Mouse (Mus musculus) urinary bladder, adult 18-20 months (tissue): ENCODE results near the gene Spop.

Experiments
- DNase-seq, 2 experiments: peaks; one replicate each; pipeline ENCODE4 v3.0.0; 2022; ENCODE audit warnings: low spot score in 2 of 2, mixed read lengths in 2 of 2

Gene Spop

DNA sequence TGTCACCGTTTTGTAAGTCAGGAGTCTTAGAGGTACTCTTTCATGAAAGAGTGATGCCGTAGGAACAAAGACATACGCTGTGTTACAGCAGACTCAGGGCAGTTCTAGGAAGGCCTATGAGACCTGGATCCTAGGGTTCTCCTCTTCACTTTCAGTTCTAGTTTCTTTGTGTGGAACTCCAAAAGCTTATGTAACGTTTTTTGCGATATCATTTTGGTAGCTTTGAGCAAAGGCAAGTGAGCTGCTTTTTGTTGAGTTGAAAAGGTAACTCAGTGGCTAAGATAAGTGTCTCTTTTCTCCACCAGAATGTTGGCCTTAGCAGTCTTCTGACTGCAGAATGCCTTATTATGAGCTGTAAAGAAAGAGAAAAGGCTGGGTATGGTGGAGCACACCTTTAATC, 3.5 kb downstream of the Spop start:
- no peak for DNase-seq

DNA sequence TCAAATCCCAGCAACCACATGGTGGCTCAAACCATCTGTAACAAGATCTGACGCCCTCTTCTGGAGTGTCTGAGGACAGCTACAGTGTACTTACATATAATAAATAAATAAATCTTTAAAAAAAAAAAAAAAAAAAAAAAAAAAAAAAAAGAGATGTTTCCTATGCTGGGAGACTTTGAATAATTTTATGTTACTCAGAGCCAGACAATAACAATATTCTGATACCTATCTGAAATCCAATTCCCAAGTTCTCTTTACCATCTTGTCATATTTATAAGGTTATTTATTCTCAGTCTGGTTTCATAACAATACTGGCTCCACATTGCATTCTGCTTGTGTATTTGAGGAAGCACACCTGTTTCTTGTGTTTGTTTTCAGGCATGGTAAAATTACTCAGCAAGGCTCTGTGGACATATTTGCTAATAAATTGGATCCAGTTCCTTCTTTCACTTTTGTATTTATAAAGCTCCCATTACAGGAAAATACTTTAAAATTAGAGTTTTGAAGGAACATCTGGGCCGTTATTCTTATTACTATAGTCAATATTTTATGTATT, 7.1 kb downstream of the Spop start:
- no peak for DNase-seq

DNA sequence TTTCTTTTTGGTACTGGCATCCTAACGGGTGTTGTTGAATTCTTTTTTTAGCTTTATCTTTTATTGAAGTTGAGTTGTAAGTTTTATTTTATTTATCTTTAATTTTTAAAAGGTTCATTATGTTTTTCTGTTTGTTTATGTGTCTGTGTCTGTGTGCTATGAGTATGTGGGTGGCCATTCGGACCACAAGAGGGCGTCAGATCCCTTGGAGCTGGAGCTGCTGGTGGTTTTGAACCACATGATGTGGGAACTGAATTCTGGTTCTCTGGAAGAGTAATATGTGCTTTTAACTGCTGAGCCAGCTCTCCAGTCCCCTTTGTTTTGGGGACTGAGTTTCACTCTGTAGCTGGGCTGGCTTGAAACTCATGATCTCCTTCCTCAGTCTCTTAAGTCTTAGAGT, 9.6 kb downstream of the Spop start:
- no peak for DNase-seq

DNA sequence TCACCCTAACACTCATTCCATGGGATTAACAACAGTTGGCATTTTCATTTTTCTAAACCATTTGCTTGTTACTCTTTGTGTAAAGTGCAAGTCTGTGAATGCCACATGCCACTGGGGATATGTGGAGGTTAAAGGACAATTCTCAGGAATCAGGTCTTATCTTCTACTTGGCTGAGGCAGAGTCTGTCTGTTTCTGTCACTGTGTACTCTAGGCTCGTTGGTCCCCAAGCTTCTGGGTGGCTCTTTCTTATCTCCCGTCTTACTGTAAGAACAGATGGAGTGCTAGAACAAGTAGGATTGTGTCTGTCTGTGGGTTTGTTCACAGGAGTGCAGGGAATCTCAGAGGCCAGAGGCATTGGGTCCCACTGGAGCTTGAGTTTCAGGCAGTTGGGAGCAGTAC, 17.5 kb downstream of the Spop start:
- DNase-seq = no peak

DNA sequence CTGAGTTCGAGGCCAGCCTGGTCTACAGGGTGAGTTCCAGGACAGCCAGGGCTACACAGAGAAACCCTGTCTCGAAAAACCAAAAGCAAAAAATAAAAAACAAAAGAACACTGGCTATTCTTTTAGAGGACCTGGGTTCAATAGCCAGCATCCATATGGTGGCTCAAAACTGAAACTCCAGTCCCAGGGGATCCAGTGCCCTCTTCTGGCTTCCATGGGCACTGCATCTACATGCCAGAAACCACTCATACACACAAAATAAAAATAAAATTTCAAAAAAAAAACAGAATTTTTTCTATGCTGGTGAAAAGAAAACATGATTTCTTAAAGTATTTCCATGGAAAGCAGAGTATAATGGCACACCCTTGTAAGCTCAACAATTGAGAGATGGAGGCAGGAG, 18.3 kb downstream of the Spop start:
- no peak for DNase-seq

DNA sequence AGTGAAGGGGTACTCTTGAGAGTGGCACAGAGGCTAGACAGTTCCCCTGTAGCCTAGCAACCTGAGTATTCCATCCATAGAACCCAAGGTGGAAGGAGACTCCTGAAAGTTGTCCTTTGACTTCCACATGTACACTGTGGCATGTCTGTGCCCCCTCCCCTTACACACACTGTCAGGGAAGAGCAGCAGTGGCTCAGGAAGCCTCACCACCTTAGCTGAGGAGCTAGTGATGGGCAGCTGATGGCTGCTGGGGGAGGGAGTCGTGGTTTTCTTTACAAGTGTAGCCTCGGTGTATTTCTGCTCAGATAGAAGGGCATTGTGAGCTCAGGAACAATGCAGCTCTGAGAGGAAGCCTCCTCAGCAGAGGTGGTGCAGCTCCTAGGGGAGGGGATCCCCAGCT, 31.5 kb downstream of the Spop start:
- no peak for DNase-seq

DNA sequence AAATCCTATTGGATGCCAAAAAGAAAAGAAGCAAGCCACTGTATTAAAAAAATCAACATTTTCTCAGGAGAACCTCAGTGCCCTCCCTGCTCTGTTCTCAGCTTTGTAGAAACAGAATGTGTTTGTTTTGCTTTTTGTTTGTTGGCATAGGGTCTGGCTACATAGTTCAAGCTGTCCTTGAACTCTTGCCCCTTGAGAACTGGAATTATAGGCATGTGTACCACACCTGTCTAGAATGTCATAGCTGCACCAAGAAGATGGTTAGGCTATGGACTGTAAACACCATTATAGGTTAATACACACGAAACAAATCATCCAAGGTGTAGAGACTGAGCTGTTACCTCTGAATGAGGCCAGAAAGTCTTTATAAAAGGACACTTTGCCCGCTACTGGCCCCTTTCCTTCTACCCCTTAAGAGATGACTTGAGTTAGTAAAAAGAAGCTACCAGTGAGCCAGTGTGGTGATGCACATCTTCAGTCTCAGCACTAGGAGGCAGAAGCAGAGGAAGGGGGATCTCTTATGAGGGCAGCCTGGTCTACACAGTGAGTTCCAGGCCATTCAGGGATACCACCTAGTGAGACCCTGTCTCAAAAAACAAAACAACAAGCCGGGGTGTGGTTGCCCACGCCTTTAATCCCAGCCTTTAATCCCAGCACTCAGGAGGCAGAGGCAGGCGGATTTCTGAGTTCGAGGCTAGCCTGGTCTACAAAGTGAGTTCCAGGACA, 32.9 kb downstream of the Spop start:
- DNase-seq = no peak

DNA sequence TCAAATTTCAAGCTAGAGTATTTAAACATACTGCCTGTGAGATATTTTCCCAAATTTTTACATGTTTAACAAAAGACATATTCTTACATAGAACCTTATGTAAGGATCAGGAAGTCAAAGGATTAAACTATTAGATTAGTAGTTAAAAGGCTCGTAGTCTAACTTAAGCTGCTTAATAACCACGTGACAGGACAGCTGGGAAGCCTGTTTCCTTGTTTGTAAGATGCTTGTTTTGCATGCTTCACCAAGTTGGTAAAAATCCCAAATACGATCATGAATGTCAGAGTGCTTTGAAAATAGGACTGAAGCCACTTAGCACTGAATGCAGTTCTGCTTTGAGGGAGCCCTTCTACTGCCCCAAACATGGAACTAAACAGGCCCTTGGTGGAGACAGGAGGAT, 34.5 kb downstream of the Spop start:
- no peak for DNase-seq

DNA sequence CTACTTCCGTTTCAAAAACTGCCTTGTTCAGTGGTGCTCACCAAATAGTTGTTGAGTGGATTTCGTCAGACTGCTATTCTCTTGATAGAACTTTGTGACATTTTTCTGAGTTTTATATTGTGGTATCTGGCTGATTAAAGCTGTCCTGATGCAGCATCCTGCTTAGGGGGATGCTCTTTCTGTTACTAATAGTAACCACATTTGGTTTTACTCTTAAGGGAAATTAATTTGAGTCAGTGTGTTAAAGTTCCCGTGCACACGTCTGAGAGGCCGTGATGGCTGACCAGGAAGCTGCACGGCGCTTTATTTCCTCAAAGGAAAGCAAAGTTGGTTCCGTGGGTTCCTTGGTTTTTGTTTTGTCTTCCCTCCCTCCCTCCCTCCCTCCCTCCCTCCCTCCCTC, 41.5 kb downstream of the Spop start:
- no peak for DNase-seq

DNA sequence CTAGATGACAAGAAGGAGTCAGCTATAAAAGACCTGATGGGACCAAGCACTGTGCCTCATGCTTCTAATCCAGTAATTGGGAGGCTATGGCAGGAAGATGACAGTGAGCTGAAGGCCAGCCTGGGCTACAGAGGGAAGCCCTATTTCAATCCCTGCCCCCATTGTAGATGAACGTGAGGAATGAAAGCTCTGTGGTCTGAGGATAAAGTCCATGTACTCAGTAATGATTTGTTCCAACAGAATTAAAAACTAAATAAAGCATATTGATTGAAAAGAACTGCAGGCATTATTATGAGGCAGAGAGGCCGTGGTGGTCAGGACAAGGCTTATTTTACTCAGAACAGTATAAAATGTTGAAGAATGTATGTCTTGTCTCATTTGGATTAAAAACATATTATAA, 47.0 kb downstream of the Spop start:
- DNase-seq = no peak

DNA sequence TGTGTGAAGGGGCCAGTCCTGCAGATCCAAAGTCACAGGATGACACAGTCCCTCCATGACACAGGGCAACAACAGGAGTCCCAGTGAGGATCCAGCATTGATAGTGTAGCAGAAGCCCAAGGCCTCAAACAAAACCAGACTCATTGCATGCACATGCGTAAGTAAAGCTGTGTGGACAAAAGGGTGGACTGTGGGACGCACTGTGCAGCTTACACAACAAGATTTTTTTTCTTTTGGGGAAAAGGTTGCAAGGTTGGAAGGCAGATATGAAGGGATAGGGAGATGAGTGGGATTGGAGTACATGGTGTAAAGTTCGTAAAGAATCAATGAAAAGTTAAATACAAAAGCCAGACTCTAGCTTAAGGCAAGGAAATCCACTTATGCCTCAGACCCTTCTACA, 48.3 kb downstream of the Spop start:
- no peak for DNase-seq

DNA sequence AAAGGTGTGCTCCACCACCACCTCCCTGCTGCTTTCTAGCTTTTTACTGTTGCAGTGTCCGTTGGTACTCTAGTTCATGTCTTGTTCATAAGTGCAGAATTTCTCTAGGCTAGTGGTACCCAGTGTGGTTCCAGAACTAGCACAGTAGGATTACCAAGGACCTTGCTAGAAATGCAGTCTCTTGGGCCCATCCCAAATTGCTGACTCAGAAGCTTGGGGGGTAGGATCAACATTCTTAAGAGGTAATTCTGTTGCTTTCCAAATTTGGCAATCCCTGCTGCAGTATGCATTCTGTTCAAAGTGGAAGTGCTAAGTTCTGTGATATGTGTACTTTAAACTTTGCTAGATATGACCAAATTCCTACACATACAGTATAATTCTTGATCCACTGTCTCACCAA, 53.9 kb downstream of the Spop start:
- DNase-seq = no peak

DNA sequence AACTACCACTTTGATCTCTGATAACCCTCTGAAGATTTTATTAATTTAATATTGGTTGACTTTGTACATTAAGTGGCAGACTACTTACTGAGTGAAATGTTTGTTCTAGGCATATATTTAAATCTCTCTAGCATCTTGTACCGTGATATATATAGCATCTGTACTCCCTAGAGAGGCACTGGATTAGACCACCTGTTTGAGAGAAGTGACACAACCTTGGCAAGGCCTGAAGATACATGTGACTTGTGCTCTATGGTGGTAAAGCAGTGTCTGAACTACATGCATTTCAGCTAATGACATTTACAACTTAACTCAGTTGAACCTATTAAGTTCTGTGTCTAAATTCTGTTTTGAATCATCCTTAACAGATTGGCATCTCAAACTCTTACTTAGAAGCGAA, 59.1 kb downstream of the Spop start:
- no peak for DNase-seq

DNA sequence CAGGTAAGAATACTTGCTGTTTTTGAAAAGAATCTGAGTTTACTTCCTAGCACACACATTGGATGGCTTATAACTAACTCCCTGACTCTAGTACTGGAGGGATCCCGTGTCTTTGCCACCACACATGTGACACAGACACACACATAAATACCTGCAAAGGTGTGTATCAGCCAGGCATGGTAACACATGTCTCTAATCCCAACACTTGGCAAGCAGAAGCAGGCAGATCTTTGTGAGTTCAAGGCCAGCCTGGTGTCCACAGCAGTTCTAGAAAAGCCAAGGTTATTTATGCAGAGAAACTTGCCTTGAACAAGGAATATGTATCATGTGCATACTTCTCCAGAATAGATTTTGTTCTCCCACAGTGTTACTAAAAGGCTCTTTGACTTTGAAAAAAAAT, 59.6 kb downstream of the Spop start:
- DNase-seq = no peak

DNA sequence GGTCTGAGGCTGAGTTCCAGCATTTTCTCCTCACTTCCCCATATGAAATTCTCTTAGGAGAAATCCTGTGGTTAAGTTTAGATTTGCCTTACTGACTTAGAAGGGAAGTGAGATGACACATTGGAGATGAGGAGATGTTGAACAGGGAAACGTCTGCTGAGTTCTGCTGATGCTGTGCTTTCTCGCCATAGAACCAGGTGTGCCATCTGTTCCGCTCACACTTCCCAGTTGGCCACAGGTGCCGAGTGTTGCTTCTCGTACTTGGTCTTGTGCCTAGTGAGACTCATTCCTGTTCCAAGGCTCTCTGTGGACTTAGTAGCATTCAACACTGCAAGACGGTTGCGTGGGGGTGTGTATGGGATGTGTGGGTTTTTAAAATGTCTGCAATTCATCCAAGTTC, 62.4 kb downstream of the Spop start:
- DNase-seq = no peak

DNA sequence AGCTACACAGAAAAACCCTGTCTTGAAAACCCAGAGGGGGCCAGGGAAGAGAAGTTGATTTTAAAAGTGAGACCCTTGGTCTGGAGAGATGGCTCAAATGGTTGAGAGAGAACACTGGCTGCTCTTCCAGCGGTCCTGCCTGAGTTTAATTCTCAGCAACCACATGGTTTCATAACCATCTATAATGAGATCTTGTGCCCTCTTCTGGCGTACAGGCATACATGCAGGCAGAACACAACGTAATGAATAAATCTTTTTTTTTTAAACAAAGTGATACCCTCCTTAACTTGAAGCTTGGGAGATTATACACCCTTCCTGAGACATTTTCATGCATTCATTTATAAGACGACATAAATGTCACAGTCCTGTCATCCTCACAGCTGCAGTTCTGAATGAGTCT, 65.6 kb downstream of the Spop start:
- DNase-seq = no peak

DNA sequence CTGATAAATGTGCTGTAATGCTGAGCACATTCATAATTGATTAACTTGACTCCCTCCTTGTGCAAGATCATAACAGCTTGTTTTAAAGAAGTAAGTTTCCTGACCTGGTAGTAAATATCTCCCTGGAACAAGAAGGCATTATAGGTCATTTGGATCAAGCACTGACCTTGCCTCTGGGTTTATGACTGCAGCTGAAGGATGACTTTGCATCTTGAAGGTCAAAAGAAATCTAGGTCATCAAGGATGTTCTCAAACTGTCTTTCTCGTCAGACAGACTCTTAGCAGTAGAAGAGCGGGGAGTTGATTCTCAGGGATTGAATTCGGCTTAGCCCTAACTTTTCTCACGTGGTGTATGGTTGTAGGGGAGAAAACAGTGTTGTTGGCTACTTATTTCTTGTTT, 66.8 kb downstream of the Spop start:
- no peak for DNase-seq

DNA sequence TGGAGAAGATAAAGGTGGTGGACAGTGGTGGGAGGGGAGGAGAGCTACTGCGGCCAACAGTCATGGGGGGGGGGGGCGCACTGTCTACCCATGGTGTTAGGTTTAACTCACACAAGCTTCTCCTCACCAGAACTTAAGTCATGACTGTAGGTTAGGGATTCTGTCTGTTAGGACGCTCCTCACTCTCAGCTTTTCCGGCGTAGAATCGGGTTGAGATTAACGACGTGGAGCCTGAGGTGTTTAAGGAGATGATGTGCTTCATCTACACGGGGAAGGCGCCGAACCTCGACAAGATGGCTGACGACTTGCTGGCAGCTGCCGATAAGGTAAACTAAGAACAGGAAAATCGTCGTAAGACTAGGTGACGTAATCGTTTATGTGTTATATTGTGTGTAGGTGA, 71.8 kb downstream of the Spop start:
- DNase-seq = no peak

DNA sequence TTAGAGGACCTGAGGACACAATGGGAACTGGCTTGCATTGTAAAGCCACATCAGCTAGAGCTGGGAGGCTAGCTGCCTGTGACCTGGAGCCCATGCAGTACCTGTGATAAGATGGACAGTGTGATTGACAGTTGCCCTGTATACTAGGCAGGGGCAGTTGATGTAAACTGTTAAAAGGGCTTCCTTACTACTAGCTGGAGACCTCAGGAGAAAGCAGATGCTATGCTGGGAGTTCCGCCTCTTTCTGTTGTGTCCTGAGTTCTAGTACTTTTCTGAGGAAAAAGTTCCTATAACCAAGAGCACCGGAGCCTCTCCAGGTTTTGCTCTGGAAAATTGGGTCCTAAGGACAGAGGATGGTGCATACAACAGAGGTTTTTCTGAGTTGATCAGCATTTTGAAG, 73.4 kb downstream of the Spop start:
- no peak for DNase-seq

DNA sequence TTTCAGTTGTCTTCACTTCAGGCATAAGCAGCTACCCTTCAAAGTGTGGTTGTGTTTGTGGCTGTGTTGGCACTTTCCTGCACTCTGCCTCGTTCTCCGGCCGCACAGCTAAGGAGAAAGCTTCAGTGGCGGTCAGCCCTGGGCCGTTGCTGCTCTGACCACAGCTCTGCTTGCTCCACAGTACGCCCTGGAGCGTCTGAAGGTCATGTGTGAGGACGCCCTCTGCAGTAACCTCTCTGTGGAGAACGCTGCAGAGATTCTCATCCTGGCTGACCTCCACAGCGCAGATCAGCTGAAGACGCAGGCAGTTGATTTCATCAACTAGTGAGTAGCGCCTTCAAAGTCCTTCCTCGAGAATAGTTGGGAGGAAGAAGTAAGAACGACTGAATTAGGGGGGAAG, 76.2 kb downstream of the Spop start:
- no peak for DNase-seq

DNA sequence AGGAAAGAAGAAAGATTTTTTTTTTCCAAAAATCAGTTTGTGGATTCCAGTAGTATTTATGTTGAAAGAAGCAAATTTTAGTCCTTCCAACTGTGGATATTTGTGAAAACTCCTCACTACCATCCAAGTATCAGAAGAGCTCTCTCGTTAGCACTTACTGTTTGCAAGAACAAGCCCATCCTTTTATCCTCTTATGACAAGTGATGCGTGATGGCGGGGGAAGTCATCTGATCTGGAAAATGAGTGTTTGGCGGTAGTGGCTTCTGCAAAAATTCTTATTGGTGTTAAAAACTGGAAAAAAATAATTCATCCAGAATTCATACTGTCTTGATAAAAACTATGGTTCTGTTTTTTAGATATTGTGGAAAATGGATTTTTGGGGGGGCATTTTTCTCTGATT, 78.4 kb downstream of the Spop start:
- DNase-seq = no peak

DNA sequence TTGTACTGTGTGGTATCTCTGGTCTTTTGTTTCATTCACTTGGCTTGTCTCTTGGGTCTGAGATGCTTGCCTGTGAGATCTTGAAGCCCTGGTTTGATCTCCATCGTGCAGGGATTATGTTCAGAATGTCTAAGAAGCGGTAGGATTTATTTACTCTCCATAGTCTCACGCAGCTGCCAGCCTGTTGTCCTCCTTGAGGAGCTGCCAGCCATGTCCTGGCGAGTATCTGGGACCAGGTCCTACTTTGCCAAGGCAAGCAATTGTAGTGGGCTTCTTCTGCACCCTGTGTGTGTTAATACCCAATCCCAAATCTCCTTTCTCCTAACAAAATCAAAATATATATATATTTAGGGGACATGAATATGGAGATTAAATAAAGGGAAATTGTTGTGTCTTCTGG, 79.1 kb downstream of the Spop start:
- no peak for DNase-seq

DNA sequence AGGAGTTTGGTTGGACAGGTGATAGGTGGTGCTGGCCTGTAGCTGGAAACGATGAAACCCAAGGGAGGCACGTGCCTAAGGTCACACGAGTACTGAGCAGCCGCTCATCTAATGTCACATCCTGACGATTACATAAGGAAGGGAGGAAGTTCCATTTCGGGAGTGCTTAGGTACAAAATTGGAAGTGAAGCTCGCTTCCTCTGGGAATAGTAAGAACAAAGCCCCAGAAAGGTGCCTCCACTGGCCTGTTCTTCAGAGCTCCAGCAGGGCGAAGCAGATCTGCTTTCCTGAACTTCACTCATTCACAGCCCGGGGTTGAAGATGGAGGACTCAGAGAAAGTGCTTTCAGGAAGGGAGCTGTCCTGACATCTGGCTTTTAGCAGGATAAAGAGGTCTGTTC, 80.1 kb downstream of the Spop start:
- DNase-seq = no peak

DNA sequence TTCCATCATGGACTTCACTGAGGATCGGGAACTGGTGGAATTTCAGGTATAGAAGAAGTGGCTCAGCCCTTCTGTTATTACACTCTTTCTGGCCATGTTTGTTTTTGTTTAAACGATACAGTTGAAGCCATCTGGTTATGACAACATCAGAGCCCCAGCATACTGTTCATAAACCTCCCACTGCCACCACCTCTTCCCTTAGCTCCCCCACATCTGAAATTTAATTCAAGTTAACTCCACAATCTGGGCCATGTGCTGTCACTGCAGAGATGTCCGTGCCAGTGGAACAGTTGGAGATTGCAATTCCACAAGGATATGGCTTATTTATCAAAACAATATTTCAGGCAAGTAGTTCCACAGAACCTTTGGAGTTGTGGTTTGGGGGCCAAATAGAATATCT, 80.5 kb downstream of the Spop start:
- no peak for DNase-seq
